Mouse (Mus musculus) neutrophil, adult 5-6 weeks (primary cell): ENCODE results near the gene Lmx1b. TPM values are rescaled to one million over a fixed set of nuclear protein-coding genes. Genes with fewer than 3 reads are reported as not detected.

Source experiments
- ATAC-seq: fragments of 151-379, 151-347 bp; 2 replicates; pipeline ENCODE4 v1.8.0; 2017; ENCODE audit warnings: mild to moderate bottlenecking, moderate TSS enrichment; ENCODE audit not compliant: insufficient number of reproducible peaks, poor library complexity, low FRiP score, severe bottlenecking; ENCODE audit errors: extremely low read depth
- total RNA-seq: library from RNA; stranded (forward); fragments of 200-1000 nt; gene quantifications from 2 replicates; pipeline ENCODE4 v1.2.3, GENCODE M21; 2017

The Lmx1b gene
- total RNA-seq, 1 experiment from 2014 or later = not detected

- ATAC-seq = no peak
These were observed 8.5 kb downstream of the Lmx1b start for GRCm38 (mm10) chr2:33631708-33632343.

- no peak for ATAC-seq
These were observed 9.1 kb downstream of the Lmx1b start for GRCm38 (mm10) chr2:33631022-33631707.

GRCm38 (mm10) chr2:33630081-33631021 lies 10.0 kb downstream of the Lmx1b start:
- ATAC-seq = no peak

GRCm38 (mm10) chr2:33629641-33630040 lies 10.7 kb downstream of the Lmx1b start:
- no peak for ATAC-seq

GRCm38 (mm10) chr2:33628791-33629190 lies 11.5 kb downstream of the Lmx1b start:
- no peak for ATAC-seq

- no peak for ATAC-seq
These were observed 13.3 kb downstream of the Lmx1b start for GRCm38 (mm10) chr2:33627058-33627375.

- no peak for ATAC-seq
These were observed 13.9 kb downstream of the Lmx1b start for GRCm38 (mm10) chr2:33626262-33627057.

- ATAC-seq = no peak
These were observed 22.6 kb downstream of the Lmx1b start for GRCm38 (mm10) chr2:33617670-33618069.

- no peak for ATAC-seq
These were observed 23.9 kb downstream of the Lmx1b start for GRCm38 (mm10) chr2:33616411-33616843.

GRCm38 (mm10) chr2:33615843-33616344 lies 24.4 kb downstream of the Lmx1b start:
- ATAC-seq = no peak

- no peak for ATAC-seq
These were observed 34.6 kb downstream of the Lmx1b start for GRCm38 (mm10) chr2:33605487-33606256.

GRCm38 (mm10) chr2:33604846-33605486 lies 35.3 kb downstream of the Lmx1b start:
- no peak for ATAC-seq

- no peak for ATAC-seq
These were observed 39.8 kb downstream of the Lmx1b start for GRCm38 (mm10) chr2:33600520-33600919.

- ATAC-seq = no peak
These were observed 42.9 kb downstream of the Lmx1b start for GRCm38 (mm10) chr2:33597384-33597783.

GRCm38 (mm10) chr2:33595085-33595423 lies 45.3 kb downstream of the Lmx1b start:
- ATAC-seq = no peak

- ATAC-seq = no peak
These were observed 45.9 kb downstream of the Lmx1b start for GRCm38 (mm10) chr2:33594181-33595084.
